Mouse (Mus musculus) bone marrow, adult 2 months (tissue): ENCODE data around the gene Ankrd13c. TPM values are rescaled to one million over a fixed set of nuclear protein-coding genes. Genes with fewer than 3 reads are reported as not detected.

Experiments
- H3K27ac ChIP-seq: fragments of 200-500 bp; 2 replicates; pipeline ENCODE4 v1.5.1; 2012; ENCODE audit warnings: low read depth, mild to moderate bottlenecking, control low read depth, inconsistent platforms, low read length; ENCODE audit not compliant: control insufficient read depth, poor library complexity, insufficient read depth
- H3K4me1 ChIP-seq: fragments of 200-500 bp; 2 replicates; pipeline ENCODE4 v1.6.1; 2011; ENCODE audit warnings: low read length; ENCODE audit not compliant: control insufficient read depth, insufficient read depth
- H3K4me3 ChIP-seq: fragments of 200-500 bp; replicated peaks from 2 replicates; pipeline ENCODE3; 2011; ENCODE audit warnings: mild to moderate bottlenecking, low read depth, low read length, control low read depth; ENCODE audit not compliant: control insufficient read depth
- CTCF ChIP-seq: fragments of 200-500 bp; IDR thresholded peaks from 2 replicates; pipeline ENCODE4 v1.5.1; 2011; ENCODE audit warnings: low read length, control low read depth; ENCODE audit not compliant: control insufficient read depth, insufficient read depth
- POLR2A ChIP-seq: fragments of 200-500 bp; IDR thresholded peaks from 2 replicates; pipeline ENCODE4 v1.6.1; 2011; ENCODE audit warnings: low read depth, mild to moderate bottlenecking, control low read depth, low read length, borderline replicate concordance; ENCODE audit not compliant: control insufficient read depth
- WGBS: fragments of 180-500 bp; shearing (Covaris S2); methylation state at CpG from one replicate; pipeline ENCODE4 v1.1.7; 2018; 5-methylcytosine and 5-hydroxymethylcytosine counted together
- polyA plus RNA-seq: library from polyadenylated mRNA; stranded (reverse); fragments of >200 nt; gene quantifications from 2 replicates; pipeline ENCODE4 v1.2.4, GENCODE M21; 2011; ENCODE audit warnings: low replicate concordance; ENCODE audit not compliant: missing spikeins, insufficient read depth, insufficient read length

Ankrd13c gene
- polyA plus RNA-seq, 1 experiment = 30.1 TPM

DNA sequence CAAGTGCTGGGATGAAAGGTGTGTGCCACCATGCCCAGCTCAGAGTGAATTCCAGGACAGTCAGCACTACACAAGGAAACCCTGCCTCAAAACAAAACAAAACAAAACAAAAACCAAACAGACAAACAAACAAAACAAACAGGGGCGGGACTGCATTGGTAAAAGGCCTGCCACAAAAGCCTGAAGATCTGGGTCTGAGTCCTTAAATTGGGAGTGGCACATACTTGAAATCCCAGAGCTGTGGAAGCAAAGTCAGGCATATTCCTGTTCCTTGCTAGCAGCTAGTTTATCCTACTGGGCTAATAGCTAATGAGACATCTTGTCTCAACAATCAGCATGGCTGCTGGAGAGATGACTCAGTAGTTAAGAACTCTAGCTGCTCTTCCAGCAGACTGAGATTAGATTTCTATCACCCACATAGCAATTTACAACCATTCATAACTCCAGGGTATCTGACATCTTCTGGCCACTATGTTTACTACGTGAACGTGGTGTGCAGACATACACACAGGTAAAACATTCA, 12.7 kb upstream of the Ankrd13c start:
- WGBS = 68% methylated on average over 3 of the region's 3 CpGs
- H3K4me1 ChIP-seq = no peaks in the 10 kb centered on the region
- no peak overlapping the region for H3K27ac ChIP-seq
- TF ChIP-seq POLR2A (no peak), CTCF (no peak)
- no peak overlapping the region for H3K4me3 ChIP-seq

DNA sequence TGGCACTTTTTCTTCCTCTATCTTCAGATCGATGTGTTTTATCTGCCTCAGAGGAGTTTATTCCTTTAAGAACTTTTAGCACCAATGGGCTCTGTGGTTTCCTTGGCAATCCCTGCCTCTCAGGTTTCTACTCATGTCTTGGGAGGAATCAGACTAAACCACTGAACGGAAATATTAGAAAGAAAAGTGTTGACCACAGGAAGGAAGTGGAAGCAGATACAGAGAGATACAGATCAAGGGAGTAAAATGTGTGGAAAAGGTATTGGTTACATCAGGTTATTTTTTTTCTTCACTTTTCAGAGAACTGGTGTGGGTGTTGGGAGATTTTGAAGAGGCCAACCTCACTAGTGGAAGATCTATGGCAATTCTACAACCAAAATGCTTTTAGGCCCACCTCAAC, 8.5 kb upstream of the Ankrd13c start:
- TF ChIP-seq POLR2A (no peak), CTCF (no peak)
- H3K27ac ChIP-seq = no peak overlapping the region
- WGBS = 0% methylated on average over 2 of the region's 2 CpGs

DNA sequence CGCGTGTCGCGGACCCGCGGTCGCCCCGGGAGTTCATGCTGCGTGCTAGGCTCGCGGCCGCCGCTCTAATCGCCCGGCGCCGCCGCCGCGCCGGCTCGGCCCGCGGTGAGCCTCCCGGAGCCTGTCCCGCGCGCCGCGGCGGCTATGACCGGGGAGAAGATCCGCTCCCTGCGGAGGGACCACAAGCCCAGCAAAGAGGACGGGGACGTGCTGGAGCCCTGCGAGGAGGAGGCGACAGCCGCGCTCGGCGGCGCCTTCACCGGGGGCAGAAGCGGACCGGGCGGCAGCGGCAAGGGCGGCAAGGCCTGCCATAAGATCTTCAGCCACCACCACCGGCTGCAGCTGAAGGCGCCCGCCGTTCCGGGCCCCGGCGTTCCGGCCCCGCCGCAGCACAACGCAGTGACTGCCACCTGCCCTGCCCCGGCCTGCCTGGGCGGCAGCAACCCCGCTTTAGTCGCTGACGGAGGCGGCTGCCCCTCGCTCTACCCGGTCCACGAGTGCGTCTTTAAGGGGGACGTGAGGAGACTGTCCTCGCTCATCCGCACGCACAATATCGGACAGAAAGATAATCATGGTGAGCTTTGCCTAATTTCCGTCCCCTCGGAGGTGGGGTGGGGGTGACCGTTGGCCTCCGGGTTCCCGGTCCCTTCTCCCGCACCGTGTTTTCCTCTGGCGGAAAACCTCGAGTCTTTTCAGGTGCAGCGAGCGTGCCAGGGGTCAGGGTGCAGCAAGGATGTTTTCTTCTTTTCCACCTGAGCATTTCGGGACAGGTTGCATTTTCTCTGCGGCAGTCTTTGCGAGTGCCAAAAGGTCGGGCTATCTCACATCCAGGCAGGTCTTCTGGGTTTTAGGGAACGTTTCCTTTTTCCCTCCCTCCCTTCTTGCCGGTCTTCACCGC, 593 bp downstream of the Ankrd13c start:
- Histone ChIP-seq H3K4me1 (peaks cover 2% of the 10 kb centered on the region), H3K4me3 (peak overlapping the region; percentile 100), H3K27ac (peak overlapping the region; percentile 100)
- WGBS = under 1% methylated on average over 93 of the region's 93 CpGs
- TF ChIP-seq CTCF (no peak), POLR2A (no peak)

More for the DNA sequence above, 8.5 kb upstream of the Ankrd13c start:
- no peaks in the 10 kb centered on the region for H3K4me1 ChIP-seq
- no peak overlapping the region for H3K4me3 ChIP-seq

DNA sequence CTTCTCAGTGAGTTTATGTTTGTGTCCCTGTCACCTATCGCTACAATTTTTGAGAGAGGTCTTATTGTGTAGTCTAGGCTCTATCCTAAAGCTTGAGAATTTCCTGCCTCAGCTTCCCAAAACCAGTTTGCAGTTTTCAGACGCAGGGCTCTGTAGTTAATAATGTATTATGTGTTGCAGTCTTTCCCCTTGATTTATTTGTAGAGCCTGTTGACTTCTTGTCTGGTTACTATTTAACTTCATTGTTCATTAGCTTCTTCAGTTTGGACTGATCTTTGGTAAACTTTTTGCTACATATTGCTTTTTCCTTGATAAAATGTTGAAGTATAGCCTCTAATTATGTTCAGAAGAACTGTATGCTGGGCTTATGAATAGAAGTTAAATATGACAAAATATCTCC, 5.7 kb downstream of the Ankrd13c start:
- TF ChIP-seq POLR2A (no peak), CTCF (no peak)
- WGBS = 90% methylated on average over 2 of the region's 2 CpGs
- no peak overlapping the region for H3K27ac ChIP-seq

DNA sequence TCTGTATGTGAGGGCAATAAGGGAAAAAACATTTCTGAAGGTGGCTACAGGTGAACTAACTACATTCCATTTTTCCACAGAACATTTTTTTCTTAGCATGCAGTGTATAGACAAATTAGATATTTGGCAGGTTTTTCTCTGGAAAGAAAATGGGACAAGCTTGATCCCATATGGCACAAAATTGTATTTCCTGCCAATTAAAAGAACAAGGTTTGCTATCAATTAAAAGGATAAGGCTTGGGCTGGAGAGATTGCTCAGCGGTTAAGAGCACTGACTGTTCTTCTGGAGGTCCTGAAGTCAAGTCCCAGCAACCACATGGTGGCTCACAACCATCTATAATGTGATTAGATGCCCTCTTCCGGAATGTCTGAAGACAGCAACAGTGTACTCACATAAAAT, 8.4 kb downstream of the Ankrd13c start:
- WGBS = 82% methylated on average over 2 of the region's 2 CpGs
- H3K27ac ChIP-seq = no peak overlapping the region
- H3K4me1 ChIP-seq = no peaks in the 10 kb centered on the region
- TF ChIP-seq POLR2A (no peak), CTCF (no peak)
- no peak overlapping the region for H3K4me3 ChIP-seq

More for the DNA sequence above, 5.7 kb downstream of the Ankrd13c start:
- Histone ChIP-seq H3K4me3 (no peak overlapping the region), H3K4me1 (peaks cover 2% of the 10 kb centered on the region)

DNA sequence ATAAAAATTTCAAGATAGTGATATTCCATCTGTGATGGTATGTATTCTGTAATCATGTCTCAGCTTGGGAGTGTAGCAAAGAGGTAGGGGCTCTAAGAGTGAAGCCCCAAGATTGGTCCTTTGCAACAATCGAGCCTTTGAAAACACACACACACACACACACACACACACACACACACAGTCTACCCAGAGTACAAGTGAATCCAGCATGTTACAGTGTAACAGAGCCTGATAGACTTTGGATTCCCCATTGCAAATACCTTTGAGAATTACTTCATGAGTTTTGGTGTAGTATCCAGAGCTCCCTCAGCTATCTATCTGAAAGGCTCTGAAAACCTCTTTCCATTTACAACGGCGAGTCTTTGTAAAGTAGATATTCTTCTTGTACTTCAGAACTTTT, 9.2 kb downstream of the Ankrd13c start:
- H3K27ac ChIP-seq = no peak overlapping the region
- H3K4me3 ChIP-seq = no peak overlapping the region
- H3K4me1 ChIP-seq = no peaks in the 10 kb centered on the region
- 85% methylated on average over 3 of the region's 3 CpGs for WGBS
- TF ChIP-seq CTCF (no peak), POLR2A (no peak)

DNA sequence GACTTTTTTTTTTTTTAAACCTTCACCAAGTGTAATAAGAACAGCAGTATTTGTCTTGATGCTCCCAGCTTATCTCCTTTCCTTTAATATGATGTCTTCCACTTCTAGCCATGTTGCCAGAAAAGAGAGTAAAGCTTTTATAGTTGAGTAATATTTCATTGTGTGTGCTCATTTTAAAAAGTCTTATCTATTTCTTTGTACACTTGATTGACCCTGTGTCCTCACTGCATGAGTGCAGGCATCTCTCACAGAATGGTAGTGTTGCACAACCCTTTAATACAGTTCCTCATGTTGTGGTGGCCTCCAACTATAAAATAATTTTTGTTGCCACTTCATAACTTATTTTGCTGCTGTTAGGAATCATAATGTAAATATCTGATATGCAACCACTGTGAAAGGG, 10.3 kb downstream of the Ankrd13c start:
- TF ChIP-seq CTCF (no peak), POLR2A (no peak)
- H3K4me1 ChIP-seq = no peaks in the 10 kb centered on the region
- H3K4me3 ChIP-seq = no peak overlapping the region
- H3K27ac ChIP-seq = no peak overlapping the region

DNA sequence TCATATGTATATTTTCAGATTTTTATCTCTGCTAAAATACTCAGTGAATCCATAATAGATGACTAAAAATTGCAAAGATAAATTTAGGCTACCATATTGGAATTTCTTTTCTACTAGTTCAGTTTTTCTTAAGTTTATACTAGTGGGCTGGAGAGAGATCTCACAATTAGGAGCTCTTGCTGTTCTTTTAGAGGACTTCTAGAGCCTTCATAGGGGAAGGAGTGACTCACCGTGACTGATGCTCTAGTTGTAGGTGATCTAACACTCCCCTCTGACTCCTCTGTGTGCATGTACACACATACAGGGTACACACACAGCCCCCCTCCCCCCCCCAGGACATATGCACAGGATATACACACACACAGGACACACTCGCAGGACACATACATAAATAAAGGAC, 24.1 kb downstream of the Ankrd13c start:
- Histone ChIP-seq H3K27ac (no peak overlapping the region), H3K4me1 (no peaks in the 10 kb centered on the region), H3K4me3 (no peak overlapping the region)
- TF ChIP-seq POLR2A (no peak), CTCF (no peak)
- 82% methylated on average over 2 of the region's 2 CpGs for WGBS

DNA sequence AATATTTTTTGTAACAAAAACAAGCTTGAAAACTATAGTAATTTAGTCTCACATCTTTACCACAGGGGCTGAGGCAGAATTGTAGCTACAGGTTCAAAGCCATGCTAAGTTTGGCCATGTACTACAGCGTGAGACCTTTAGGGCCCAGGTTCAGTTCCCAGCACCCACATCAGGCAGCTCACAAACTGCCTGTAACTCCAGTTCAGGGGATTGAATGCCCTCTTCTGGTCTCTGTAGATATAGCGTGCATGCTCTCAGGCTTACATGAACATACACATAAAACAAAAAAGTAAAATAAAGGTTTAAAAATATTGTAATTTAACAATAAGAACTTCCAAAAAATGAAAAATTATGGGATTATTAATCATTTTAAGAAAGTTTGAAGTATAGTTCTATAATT, 26.2 kb downstream of the Ankrd13c start:
- TF ChIP-seq CTCF (no peak), POLR2A (no peak)
- WGBS = 96% methylated on average over 2 of the region's 2 CpGs
- H3K4me1 ChIP-seq = no peaks in the 10 kb centered on the region
- H3K4me3 ChIP-seq = no peak overlapping the region
- H3K27ac ChIP-seq = no peak overlapping the region
